Mouse (Mus musculus): ENCODE measurements around the gene Pcbp1.

- TF ChIP-seq CTCF (IDR thresholded peaks at IDR 0.05; ENCODE audit: control insufficient read depth, insufficient read depth, insufficient read length) (no peak), MAX (IDR thresholded peaks at IDR 0.05) (no peak)
These were observed 45.8 kb downstream of the Pcbp1 start for GRCm38 (mm10) chr6:86480189-86480831.
